In the genomic region with DNA sequence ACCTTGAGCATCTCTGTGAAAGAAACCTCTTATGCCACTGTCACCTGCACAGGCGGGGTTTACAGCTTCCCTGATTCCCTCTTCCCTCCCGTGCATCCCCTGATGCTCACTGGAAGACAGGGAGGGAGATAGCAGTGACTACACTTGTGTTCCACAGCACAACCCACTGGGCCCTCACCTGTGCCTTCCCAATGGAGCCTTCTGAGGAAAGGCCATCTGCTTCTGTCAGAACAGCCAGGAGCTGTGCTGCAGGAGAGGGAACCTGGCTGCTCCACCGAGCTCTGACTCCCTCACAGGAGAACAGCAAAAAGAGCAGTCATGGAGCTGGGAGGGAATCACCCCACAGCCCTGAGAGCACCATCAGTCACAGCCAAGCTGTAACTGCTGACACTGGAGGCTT, we compare ENCODE assay signal across 12 mouse cellular contexts. TPM values are rescaled to one million over a fixed set of nuclear protein-coding genes. Genes with fewer than 3 reads are reported as not detected.
DNase-seq lines count a peak whose midpoint lies in the region; ATAC-seq and TF ChIP-seq lines count a peak whose summit lies in the region.
"Had no signal": no experiment of that assay in that cellular context is flagged by ENCODE, and none has a peak within 500 bp of the region (broad histone marks: within the 10 kb centered on the region; RNA-seq: fewer than 3 reads in every experiment).

No protein-coding gene starts in this region.

- WGBS in liver, adult 2 months, result 71% methylated on average over 3 of the region's 3 CpGs
- 86% methylated on average over 3 of the region's 3 CpGs for WGBS in liver, embryonic 11.5 days
- WGBS in embryonic facial prominence, embryonic 13.5 days, result 77% methylated on average over 3 of the region's 3 CpGs
- WGBS in midbrain, embryonic 15.5 days, result 80% methylated on average over 3 of the region's 3 CpGs

- H3K27ac ChIP-seq in liver, adult 2 months (replicated peaks; ENCODE audit: insufficient read depth, low read depth, low read length), result peak overlapping the region; percentile 97
- no peak overlapping the region for H3K27ac ChIP-seq in liver, embryonic 11.5 days (ENCODE audit: low read depth, low read length)
- no peak overlapping the region for H3K27ac ChIP-seq in embryonic facial prominence, embryonic 13.5 days
- H3K27ac ChIP-seq in midbrain, embryonic 15.5 days, result no peak overlapping the region
- H3K27ac ChIP-seq: kidney, postnatal 0 days had no signal

- no peaks in the 10 kb centered on the region for H3K36me3 ChIP-seq in liver, adult 2 months (ENCODE audit: control insufficient read depth, insufficient read depth, low read length)
- H3K36me3 ChIP-seq in liver, embryonic 11.5 days (ENCODE audit: control insufficient read depth, insufficient read depth, low read length), result peaks cover 6% of the 10 kb centered on the region; the same call in 1 of the 2 replicates
- peaks cover 20% of the 10 kb centered on the region for H3K36me3 ChIP-seq in embryonic facial prominence, embryonic 13.5 days
- no peaks in the 10 kb centered on the region for H3K36me3 ChIP-seq in midbrain, embryonic 15.5 days (replicated peaks)

- H3K4me3 ChIP-seq in liver, adult 2 months (ENCODE audit: insufficient read depth, low read depth, low read length), result no peak overlapping the region
- no peak overlapping the region for H3K4me3 ChIP-seq in liver, embryonic 11.5 days (ENCODE audit: low read depth, low read length)
- no peak overlapping the region for H3K4me3 ChIP-seq in embryonic facial prominence, embryonic 13.5 days
- no peak overlapping the region for H3K4me3 ChIP-seq in midbrain, embryonic 15.5 days

- no peak overlapping the region for H3K4me2 ChIP-seq in liver, embryonic 11.5 days
- H3K4me2 ChIP-seq in embryonic facial prominence, embryonic 13.5 days, result peak overlapping the region; percentile 88
- H3K4me2 ChIP-seq in midbrain, embryonic 15.5 days, result peak overlapping the region; percentile 90

- H3K9ac ChIP-seq in liver, adult 2 months (ENCODE audit: low read depth, low read length), result peak overlapping the region; percentile 76
- no peak overlapping the region for H3K9ac ChIP-seq in liver, embryonic 11.5 days (ENCODE audit: low read depth, low read length)
- no peak overlapping the region for H3K9ac ChIP-seq in embryonic facial prominence, embryonic 13.5 days
- H3K9ac ChIP-seq in midbrain, embryonic 15.5 days, result no peak overlapping the region

- H3K27me3 ChIP-seq in liver, adult 2 months (ENCODE audit: control insufficient read depth, insufficient read depth, low read length), result no peaks in the 10 kb centered on the region
- no peaks in the 10 kb centered on the region for H3K27me3 ChIP-seq in liver, embryonic 11.5 days (replicated peaks; ENCODE audit: control insufficient read depth, insufficient read depth, low read length)
- H3K27me3 ChIP-seq in embryonic facial prominence, embryonic 13.5 days, result no peaks in the 10 kb centered on the region
- H3K27me3 ChIP-seq in midbrain, embryonic 15.5 days (replicated peaks), result no peaks in the 10 kb centered on the region

- TF ChIP-seq POLR2A in liver, adult 2 months (IDR thresholded peaks at IDR 0.05; ENCODE audit: extremely low read depth, insufficient read depth, low read length), result no peak

- no peak for TF ChIP-seq CTCF in liver, adult 2 months (IDR thresholded peaks at IDR 0.05; ENCODE audit: low read depth, low read length)

- H3K79me2 ChIP-seq in liver, adult 2 months (ENCODE audit: control insufficient read depth, insufficient read depth, low read length), result peaks cover 55% of the 10 kb centered on the region

- H3K4me1 ChIP-seq in liver, adult 2 months (ENCODE audit: control insufficient read depth, insufficient read depth, low read length), result peaks cover 48% of the 10 kb centered on the region
- H3K4me1 ChIP-seq in liver, embryonic 11.5 days (replicated peaks; ENCODE audit: control insufficient read depth, insufficient read depth, low read length), result peaks cover 45% of the 10 kb centered on the region
- H3K4me1 ChIP-seq in embryonic facial prominence, embryonic 13.5 days, result peaks cover 67% of the 10 kb centered on the region
- peaks cover 61% of the 10 kb centered on the region for H3K4me1 ChIP-seq in midbrain, embryonic 15.5 days

- H3K9me3 ChIP-seq in liver, embryonic 11.5 days (ENCODE audit: control insufficient read depth, low read length), result no peaks in the 10 kb centered on the region
- H3K9me3 ChIP-seq in embryonic facial prominence, embryonic 13.5 days, result no peaks in the 10 kb centered on the region
- H3K9me3 ChIP-seq in midbrain, embryonic 15.5 days, result no peaks in the 10 kb centered on the region
- H3K9me3 ChIP-seq: G1E had no signal

- peak; percentile 71 for DNase-seq in cerebellum, adult 11-12 months
- no peak for DNase-seq in cerebellum, postnatal 4 days (ENCODE audit: low spot score in 2 of 2)
- no peak for DNase-seq in liver, adult 2 months (ENCODE audit: extremely low read depth, low read depth, low spot score)
- DNase-seq in liver, embryonic 11.5 days (ENCODE audit: low spot score), result no peak
- DNase-seq in adrenal gland, postnatal 10 days, result no peak
- DNase-seq in left cerebral cortex, adult 8-10 months (ENCODE audit: low spot score in 2 of 2), result no peak
- DNase-seq: thymus, postnatal 36 days had no signal

- no peak for ATAC-seq in liver, embryonic 11.5 days (replicated peaks; ENCODE audit: low FRiP score)
- ATAC-seq in embryonic facial prominence, embryonic 13.5 days (ENCODE audit: insufficient number of reproducible peaks, insufficient read depth, low FRiP score, low TSS enrichment, low read depth), result no peak
- no peak for ATAC-seq in midbrain, embryonic 15.5 days (replicated peaks)
- ATAC-seq: activated CD4-positive, CD25-positive, alpha-beta regulatory T cell, adult 4 months had no signal

RNA-seq across cellular contexts. Expression of a gene that starts 3.4 kb away (rescaled TPM):
- 74.1 and 81.0 TPM in 2 replicates for total RNA-seq in liver, adult 2 months (2014; rRNA removed)
- polyA plus RNA-seq in liver, adult 2 months (2012; rRNA removed), result 40.5 and 48.3 TPM in 2 replicates
- polyA plus RNA-seq in liver, embryonic 11.5 days (2014; fragmentation: Nextera tagmentation; extraction: Ambion mirVana), result 278 and 320 TPM in 2 replicates
- polyA plus RNA-seq in embryonic facial prominence, embryonic 13.5 days (2015; fragmentation: Nextera tagmentation; extraction: Ambion mirVana), result 119 and 121 TPM in 2 replicates
- polyA plus RNA-seq in midbrain, embryonic 15.5 days (2015; fragmentation: Nextera tagmentation; extraction: Ambion mirVana), result 72.0 and 73.1 TPM in 2 replicates
- total RNA-seq in adrenal gland, postnatal 10 days (2021), result 10 to 100 TPM; 68.5 to 81.1 TPM
- total RNA-seq in left cerebral cortex, adult 8-10 months (2022), result 10 to 100 TPM; 73.7 to 94.6 (median 86.7) TPM

RNA-seq across cellular contexts. Expression of a gene that starts 4.3 kb away (rescaled TPM):
- total RNA-seq in liver, adult 2 months (2014; rRNA removed), result 8.7 and 8.9 TPM in 2 replicates
- polyA plus RNA-seq in liver, adult 2 months (2012; rRNA removed), result 9.9 and 11.0 TPM in 2 replicates
- 5.3 and 6.2 TPM in 2 replicates for polyA plus RNA-seq in liver, embryonic 11.5 days (2014; fragmentation: Nextera tagmentation; extraction: Ambion mirVana)
- 6.4 and 7.2 TPM in 2 replicates for polyA plus RNA-seq in embryonic facial prominence, embryonic 13.5 days (2015; fragmentation: Nextera tagmentation; extraction: Ambion mirVana)
- polyA plus RNA-seq in midbrain, embryonic 15.5 days (2015; fragmentation: Nextera tagmentation; extraction: Ambion mirVana), result 7.2 and 7.6 TPM in 2 replicates
- total RNA-seq in adrenal gland, postnatal 10 days (2021), result 10 to 100 TPM; 18.6 to 19.1 TPM
- total RNA-seq in left cerebral cortex, adult 8-10 months (2022), result 10 to 100 TPM; 40.9 to 45.1 (median 44.2) TPM
